Mouse (Mus musculus) testis, adult 2 months (tissue): Measurements from ENCODE around the gene Robo2. TPM values are rescaled to one million over a fixed set of nuclear protein-coding genes. Genes with fewer than 3 reads are reported as not detected.
"Not testable (repeated sequence)": the region's sequence is repeated elsewhere in the genome, so short reads cannot be mapped to it uniquely, and the experiment has no call there.

Experiments used
- H3K27ac ChIP-seq: fragments of 200-500 bp; 2 replicates; pipeline ENCODE4 v1.5.1; 2012; ENCODE audit warnings: low read depth, low read length; ENCODE audit not compliant: control insufficient read depth, insufficient read depth
- H3K27me3 ChIP-seq: fragments of 200-500 bp; 2 replicates; pipeline ENCODE4 v1.6.1; 2012; ENCODE audit warnings: mild to moderate bottlenecking, low read length, moderate library complexity; ENCODE audit not compliant: control insufficient read depth, insufficient read depth
- H3K36me3 ChIP-seq: fragments of 200-500 bp; 2 replicates; pipeline ENCODE4 v1.6.1; 2012; ENCODE audit warnings: mild to moderate bottlenecking, low read length; ENCODE audit not compliant: control insufficient read depth, insufficient read depth
- H3K4me1 ChIP-seq: fragments of 200-500 bp; 2 replicates; pipeline ENCODE4 v1.6.1; 2012; ENCODE audit warnings: low read length; ENCODE audit not compliant: control insufficient read depth, insufficient read depth
- H3K4me3 ChIP-seq: fragments of 200-500 bp; 2 replicates; pipeline ENCODE4 v1.5.1; 2012; ENCODE audit warnings: low read depth, mild to moderate bottlenecking, low read length, moderate library complexity, mixed read lengths; ENCODE audit not compliant: control insufficient read depth
- CTCF ChIP-seq: fragments of 200-500 bp; IDR thresholded peaks from 2 replicates; pipeline ENCODE4 v1.5.1; 2012; ENCODE audit warnings: low read depth, mild to moderate bottlenecking, inconsistent platforms, low read length, moderate library complexity; ENCODE audit not compliant: control insufficient read depth, insufficient read depth, insufficient replicate concordance
- POLR2A ChIP-seq: fragments of 200-500 bp; IDR thresholded peaks from 2 replicates; pipeline ENCODE4 v1.6.1; 2012; ENCODE audit warnings: low read depth, mild to moderate bottlenecking, inconsistent platforms, low read length, moderate library complexity; ENCODE audit not compliant: control insufficient read depth
- polyA plus RNA-seq: library from polyadenylated mRNA; depleted of rRNA; stranded (reverse); fragments of >200 nt; gene quantifications from 2 replicates; pipeline ENCODE4 v1.2.3, GENCODE M21; 2012

Gene Robo2
- polyA plus RNA-seq, 1 experiment, result 0.15 TPM

- no peaks in the 10 kb centered on the region for H3K4me1 ChIP-seq
- H3K4me3 ChIP-seq, result no peak overlapping the region
- H3K27ac ChIP-seq, result no peak overlapping the region
- no peaks in the 10 kb centered on the region for H3K27me3 ChIP-seq
- no peaks in the 10 kb centered on the region for H3K36me3 ChIP-seq
- TF ChIP-seq POLR2A (no peak), CTCF (no peak)
Measured at GRCm38 (mm10) chr16:74056886-74057285, 354.7 kb downstream of the Robo2 start.

GRCm38 (mm10) chr16:74056210-74056609 is 355.4 kb downstream of the Robo2 start:
- Histone ChIP-seq H3K4me3 (no peak overlapping the region), H3K36me3 (no peaks in the 10 kb centered on the region), H3K27me3 (no peaks in the 10 kb centered on the region), H3K27ac (no peak overlapping the region), H3K4me1 (no peaks in the 10 kb centered on the region)
- TF ChIP-seq CTCF (no peak), POLR2A (no peak)

- Histone ChIP-seq H3K36me3 (no peaks in the 10 kb centered on the region), H3K27me3 (no peaks in the 10 kb centered on the region), H3K4me3 (no peak overlapping the region), H3K27ac (no peak overlapping the region), H3K4me1 (no peaks in the 10 kb centered on the region)
- TF ChIP-seq CTCF (no peak), POLR2A (no peak)
Measured at GRCm38 (mm10) chr16:74055061-74055751, 356.4 kb downstream of the Robo2 start.

DNA sequence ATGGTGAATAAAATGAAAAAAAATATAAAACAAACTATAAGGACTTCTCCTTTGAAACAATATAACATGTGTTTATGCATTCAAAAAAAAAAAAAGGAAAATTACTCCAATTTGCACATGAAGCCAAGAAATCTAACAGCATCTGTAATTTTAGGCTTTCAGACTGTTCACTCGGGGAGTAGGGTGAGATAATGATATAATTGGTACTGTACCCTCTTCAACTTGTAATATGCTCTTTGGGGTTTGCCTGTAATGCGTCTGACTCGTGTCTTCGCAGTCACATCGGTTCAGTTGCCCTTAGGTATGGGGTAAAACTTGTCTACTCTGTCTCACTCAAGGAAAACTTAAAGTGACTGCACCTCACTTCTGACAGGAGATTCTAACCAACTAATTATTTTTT is 362.2 kb downstream of the Robo2 start:
- Histone ChIP-seq H3K4me3 (no peak overlapping the region), H3K36me3 (no peaks in the 10 kb centered on the region), H3K27me3 (no peaks in the 10 kb centered on the region), H3K4me1 (no peaks in the 10 kb centered on the region), H3K27ac (no peak overlapping the region)
- TF ChIP-seq POLR2A, result no peak
- no peak for TF ChIP-seq CTCF

GRCm38 (mm10) chr16:74048980-74049379 is 362.6 kb downstream of the Robo2 start:
- no peaks in the 10 kb centered on the region for H3K36me3 ChIP-seq
- no peaks in the 10 kb centered on the region for H3K4me1 ChIP-seq
- H3K27ac ChIP-seq, result no peak overlapping the region
- TF ChIP-seq POLR2A, result no peak
- TF ChIP-seq CTCF, result no peak
- no peak overlapping the region for H3K4me3 ChIP-seq
- H3K27me3 ChIP-seq, result no peaks in the 10 kb centered on the region

DNA sequence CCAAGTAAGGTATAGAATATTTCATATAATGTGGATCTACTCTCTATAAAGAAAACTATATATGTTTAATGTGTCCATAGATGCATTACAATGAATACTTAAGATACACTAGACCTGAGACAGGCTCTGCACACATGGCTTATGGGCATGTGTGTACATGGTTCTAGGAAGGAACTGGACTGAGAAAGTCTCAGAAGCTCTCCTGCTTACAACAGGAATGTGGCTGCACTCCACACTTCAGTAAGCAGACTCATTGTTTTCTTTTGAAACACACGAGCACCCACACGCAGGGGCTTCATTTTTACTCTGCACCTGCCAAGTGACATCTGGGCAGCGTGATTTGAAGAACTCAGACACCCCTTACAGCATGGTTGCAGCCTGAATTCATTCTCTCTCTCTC is 364.4 kb downstream of the Robo2 start:
- Histone ChIP-seq H3K27ac (no peak overlapping the region), H3K4me3 (no peak overlapping the region), H3K27me3 (no peaks in the 10 kb centered on the region), H3K4me1 (no peaks in the 10 kb centered on the region), H3K36me3 (no peaks in the 10 kb centered on the region)
- TF ChIP-seq POLR2A, result no peak
- TF ChIP-seq CTCF, result no peak

GRCm38 (mm10) chr16:74040797-74041196 is 370.8 kb downstream of the Robo2 start:
- not testable (repeated sequence) for H3K4me3 ChIP-seq, H3K36me3 ChIP-seq, H3K27ac ChIP-seq, H3K4me1 ChIP-seq, H3K27me3 ChIP-seq

- no peaks in the 10 kb centered on the region for H3K4me1 ChIP-seq
- no peak for TF ChIP-seq POLR2A
- no peak for TF ChIP-seq CTCF
- no peak overlapping the region for H3K27ac ChIP-seq
- no peak overlapping the region for H3K4me3 ChIP-seq
- no peaks in the 10 kb centered on the region for H3K36me3 ChIP-seq
- no peaks in the 10 kb centered on the region for H3K27me3 ChIP-seq
Measured at GRCm38 (mm10) chr16:74027822-74028221, 383.8 kb downstream of the Robo2 start.
